ENCODE assay signal across 27 mouse cellular contexts in the genomic region with DNA sequence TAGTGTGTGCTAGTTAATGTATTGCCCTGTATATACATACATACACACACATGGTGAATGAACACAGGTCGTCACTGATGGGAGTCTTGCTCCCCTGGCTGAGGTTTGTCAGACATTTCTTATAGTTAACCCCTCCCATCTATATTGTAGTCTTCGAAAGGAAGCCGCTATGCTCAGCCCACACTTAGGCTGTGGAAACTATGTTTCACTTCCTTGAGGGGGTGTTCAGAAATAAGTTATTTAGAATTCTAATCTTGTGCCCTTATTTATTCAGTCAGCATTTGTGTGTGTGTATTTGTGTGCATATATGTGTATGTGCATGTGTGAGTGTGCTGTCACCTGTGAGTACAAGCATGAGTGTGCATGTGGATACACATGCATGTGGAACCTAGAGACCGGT. TPM values are rescaled to one million over a fixed set of nuclear protein-coding genes. Genes with fewer than 3 reads are reported as not detected.
DNase-seq lines count a peak whose midpoint lies in the region; ATAC-seq and TF ChIP-seq lines count a peak whose summit lies in the region.
"Had no signal": no experiment of that assay in that cellular context is flagged by ENCODE, and none has a peak within 500 bp of the region (broad histone marks: within the 10 kb centered on the region; RNA-seq: fewer than 3 reads in every experiment).

No protein-coding gene starts in this region.

- no peaks in the 10 kb centered on the region; the same call in 1 of the 2 replicates for H3K4me1 ChIP-seq in heart, postnatal 0 days (ENCODE audit: control insufficient read depth, insufficient read depth)
- H3K4me1 ChIP-seq in brown adipose tissue, adult 24 weeks (ENCODE audit: control insufficient read depth, insufficient read depth, insufficient read length, low read length) = peaks cover 40% of the 10 kb centered on the region
- H3K4me1 ChIP-seq in forebrain, embryonic 14.5 days (ENCODE audit: control insufficient read depth, insufficient read depth, low read length) = no peaks in the 10 kb centered on the region
- H3K4me1 ChIP-seq: midbrain, embryonic 13.5 days; stomach, embryonic 15.5 days had no signal

- no peak for TF ChIP-seq EP300 in heart, postnatal 0 days (IDR thresholded peaks at IDR 0.05; ENCODE audit: low read depth)

- no peak overlapping the region for H3K4me3 ChIP-seq in heart, postnatal 0 days (ENCODE audit: low read depth, low read length)
- H3K4me3 ChIP-seq in brown adipose tissue, adult 24 weeks (ENCODE audit: insufficient read depth, low read depth, low read length) = no peak overlapping the region
- H3K4me3 ChIP-seq in forebrain, embryonic 14.5 days (ENCODE audit: low read depth, low read length) = no peak overlapping the region
- H3K4me3 ChIP-seq: embryonic facial prominence, embryonic 10.5 days; embryonic facial prominence, embryonic 15.5 days; forebrain, embryonic 12.5 days; limb, embryonic 13.5 days; lung, embryonic 15.5 days; midbrain, embryonic 13.5 days; stomach, embryonic 15.5 days had no signal

- no peak overlapping the region for H3K4me2 ChIP-seq in heart, postnatal 0 days (ENCODE audit: low read depth, low read length)
- H3K4me2 ChIP-seq in forebrain, embryonic 14.5 days (ENCODE audit: low read length) = no peak overlapping the region
- H3K4me2 ChIP-seq: embryonic facial prominence, embryonic 15.5 days; forebrain, embryonic 12.5 days; hindbrain, embryonic 14.5 days; limb, embryonic 13.5 days; liver, embryonic 11.5 days; lung, embryonic 15.5 days; midbrain, embryonic 13.5 days; stomach, embryonic 15.5 days had no signal

- DNase-seq in heart, postnatal 0 days (ENCODE audit: low spot score) = no peak
- no peak for DNase-seq in heart, postnatal 4 days
- DNase-seq in CD4-positive, CD25-positive, alpha-beta regulatory T cell, adult 2 months (ENCODE audit: low read depth, low spot score) = peak; percentile 75
- DNase-seq in left cerebral cortex, postnatal 14 days (ENCODE audit: low spot score in 2 of 2) = no peak
- no peak for DNase-seq in gastrocnemius, postnatal 25 days
- DNase-seq in forebrain, embryonic 14.5 days (ENCODE audit: low spot score) = no peak
- DNase-seq: adrenal gland, postnatal 10 days; cerebellum, adult 18-20 months; cerebellum, postnatal 14 days; gastrocnemius, postnatal 10 days; heart, postnatal 36 days; kidney, adult 18-20 months; lung, postnatal 36 days; right cerebral cortex, postnatal 25 days had no signal

- 0 out of 2 replicates have a peak overlapping the region, but pooled peaks have one; percentile 4 for H3K27ac ChIP-seq in heart, postnatal 0 days (ENCODE audit: low read depth)
- peak overlapping the region; percentile 30; the same call in 1 of the 2 replicates for H3K27ac ChIP-seq in brown adipose tissue, adult 24 weeks (replicated peaks; ENCODE audit: low read depth, low read length)
- no peak overlapping the region for H3K27ac ChIP-seq in forebrain, embryonic 14.5 days (ENCODE audit: low read depth, low read length)
- H3K27ac ChIP-seq: embryonic facial prominence, embryonic 10.5 days; embryonic facial prominence, embryonic 15.5 days; forebrain, embryonic 12.5 days; hindbrain, embryonic 14.5 days; kidney, postnatal 0 days; limb, embryonic 13.5 days; lung, embryonic 15.5 days; midbrain, embryonic 13.5 days; stomach, embryonic 15.5 days had no signal

- no peak for TF ChIP-seq CTCF in heart, postnatal 0 days (IDR thresholded peaks at IDR 0.05; ENCODE audit: low read depth)

- WGBS in heart, postnatal 0 days = 76% methylated on average over 4 of the region's 4 CpGs
- WGBS in forebrain, embryonic 14.5 days = 89% methylated on average over 4 of the region's 4 CpGs

- H3K36me3 ChIP-seq in heart, postnatal 0 days (replicated peaks; ENCODE audit: control insufficient read depth, insufficient read depth, low read length) = no peaks in the 10 kb centered on the region
- no peaks in the 10 kb centered on the region for H3K36me3 ChIP-seq in forebrain, embryonic 14.5 days (ENCODE audit: control insufficient read depth, insufficient read depth, low read length)
- H3K36me3 ChIP-seq: embryonic facial prominence, embryonic 10.5 days; embryonic facial prominence, embryonic 15.5 days; forebrain, embryonic 12.5 days; limb, embryonic 13.5 days; lung, embryonic 15.5 days; midbrain, embryonic 13.5 days; stomach, embryonic 15.5 days had no signal

- intact Hi-C loops in left cerebral cortex, postnatal 14 days (cut with DNase I) = no loop called here

- no peaks in the 10 kb centered on the region for H3K27me3 ChIP-seq in heart, postnatal 0 days (ENCODE audit: control insufficient read depth, insufficient read depth, low read length)
- H3K27me3 ChIP-seq in forebrain, embryonic 14.5 days (replicated peaks; ENCODE audit: control insufficient read depth, insufficient read depth, low read length) = no peaks in the 10 kb centered on the region
- H3K27me3 ChIP-seq: CH12.LX; embryonic facial prominence, embryonic 15.5 days; forebrain, embryonic 12.5 days; limb, embryonic 13.5 days; lung, embryonic 15.5 days; midbrain, embryonic 13.5 days; stomach, embryonic 15.5 days had no signal

- no peaks in the 10 kb centered on the region for H3K9me3 ChIP-seq in heart, postnatal 0 days (replicated peaks; ENCODE audit: control insufficient read depth, low read length)
- no peaks in the 10 kb centered on the region for H3K9me3 ChIP-seq in forebrain, embryonic 14.5 days (replicated peaks; ENCODE audit: control insufficient read depth, low read length)
- H3K9me3 ChIP-seq: embryonic facial prominence, embryonic 10.5 days; embryonic facial prominence, embryonic 15.5 days; forebrain, embryonic 12.5 days; limb, embryonic 13.5 days; lung, embryonic 15.5 days; midbrain, embryonic 13.5 days; stomach, embryonic 15.5 days had no signal

- H3K9ac ChIP-seq in heart, postnatal 0 days (replicated peaks; ENCODE audit: low read depth, low read length) = no peak overlapping the region
- no peak overlapping the region for H3K9ac ChIP-seq in forebrain, embryonic 14.5 days (ENCODE audit: low read length)
- H3K9ac ChIP-seq: embryonic facial prominence, embryonic 15.5 days; forebrain, embryonic 12.5 days; hindbrain, embryonic 14.5 days; limb, embryonic 13.5 days; lung, embryonic 15.5 days; midbrain, embryonic 13.5 days; stomach, embryonic 15.5 days had no signal

- no peak for ATAC-seq in heart, postnatal 0 days (ENCODE audit: insufficient read depth, low read depth)
- ATAC-seq in megakaryocyte, adult 5-6 weeks (ENCODE audit: poor library complexity, severe bottlenecking) = peak; percentile 61
- no peak for ATAC-seq in forebrain, embryonic 14.5 days
- ATAC-seq: midbrain, embryonic 13.5 days had no signal

RNA-seq across cellular contexts. Expression of a gene that starts 49.1 kb away (rescaled TPM):
- total RNA-seq in heart, postnatal 0 days (2014; rRNA removed; ENCODE audit: low replicate concordance) = 20.5 and 20.8 TPM in 2 replicates
- polyA plus RNA-seq in heart, postnatal 0 days (2015; fragmentation: Nextera tagmentation; extraction: Ambion mirVana) = 7.4 and 7.9 TPM in 2 replicates
- 10 to 100 TPM; 22.6 to 23.1 TPM for total RNA-seq in heart, postnatal 4 days (2021)
- 2.7 and 7.3 TPM in 2 replicates for polyA plus RNA-seq in brown adipose tissue, adult 24 weeks (2012; ENCODE audit: insufficient read depth, insufficient read length, missing spikeins)
- 15.5 and 15.6 TPM in 2 replicates for total RNA-seq in megakaryocyte, adult 5-6 weeks (2015)
- total RNA-seq in megakaryocyte, adult 5-6 weeks (2017) = 14.0 and 14.1 TPM in 2 replicates
- 1 to 10 TPM; 4.2 to 4.5 TPM for total RNA-seq in left cerebral cortex, postnatal 14 days (2021)
- 1 to 10 TPM; 5.0 to 6.9 TPM for total RNA-seq in gastrocnemius, postnatal 25 days (2021)
- 4.7 and 6.7 TPM in 2 replicates for polyA plus RNA-seq in forebrain, embryonic 14.5 days (2014; fragmentation: Nextera tagmentation; extraction: Ambion mirVana)
